Mouse (Mus musculus) liver, embryonic 14.5 days (tissue): Measurements from ENCODE around the gene Pcdh9. TPM values are rescaled to one million over a fixed set of nuclear protein-coding genes. Genes with fewer than 3 reads are reported as not detected.

Experiments
- ATAC-seq: fragments of 200-750 bp; cut with Nextera tagmentation; 2 replicates; pipeline ENCODE4 v1.8.0; 2017; ENCODE audit warnings: moderate number of reproducible peaks, mild to moderate bottlenecking, moderate library complexity; ENCODE audit not compliant: insufficient read depth
- DNase-seq, 3 experiments: peaks; one replicate each; pipeline ENCODE4 v3.0.0-alpha.2; 2012 to 2013; ENCODE audit warnings: low read depth in 3 of 3, low spot score in 3 of 3
- H3K27ac ChIP-seq: fragments of 300-500 bp; sonication (generic); 2 replicates; pipeline ENCODE4 v1.5.1; 2014; ENCODE audit warnings: moderate library complexity, mild to moderate bottlenecking, control low read depth, inconsistent platforms
- H3K27me3 ChIP-seq: fragments of 300-500 bp; sonication (generic); 2 replicates; pipeline ENCODE4 v1.6.1; 2014; ENCODE audit warnings: mild to moderate bottlenecking, low read length, moderate library complexity; ENCODE audit not compliant: control insufficient read depth, insufficient read depth
- H3K36me3 ChIP-seq: fragments of 300-500 bp; sonication (generic); replicated peaks from 2 replicates; pipeline ENCODE4 v1.6.1; 2014; ENCODE audit warnings: low read depth; ENCODE audit not compliant: control insufficient read depth, insufficient read depth
- H3K4me1 ChIP-seq, 2 experiments: fragments of 200-500 bp in 1 of 2; fragments of 300-500 bp in 1 of 2; sonication (generic) in 1 of 2; replicated peaks; 2 replicates each; pipeline ENCODE4 v1.6.1; 2012 to 2014; ENCODE audit warnings: antibody characterized with exemption in 1 of 2, inconsistent platforms in 1 of 2, low read length in 1 of 2; ENCODE audit not compliant: control insufficient read depth in 2 of 2, insufficient read depth in 2 of 2
- H3K4me2 ChIP-seq: fragments of 300-500 bp; sonication (generic); 2 replicates; pipeline ENCODE4 v1.6.1; 2014; ENCODE audit warnings: low read depth, mild to moderate bottlenecking, control low read depth, moderate library complexity
- H3K4me3 ChIP-seq, 2 experiments: fragments of 200-500 bp in 1 of 2; fragments of 300-500 bp in 1 of 2; sonication (generic) in 1 of 2; 2 replicates each; pipeline ENCODE4 v1.5.1; 2012 to 2014; ENCODE audit warnings: low read depth in 2 of 2, low read length in 2 of 2, mild to moderate bottlenecking in 2 of 2, control low read depth in 1 of 2, inconsistent platforms in 1 of 2, moderate library complexity in 1 of 2; ENCODE audit not compliant: insufficient read depth in 1 of 2
- H3K9ac ChIP-seq: fragments of 300-500 bp; sonication (generic); replicated peaks from 2 replicates; pipeline ENCODE4 v1.6.1; 2014; ENCODE audit warnings: mild to moderate bottlenecking, control low read depth, moderate library complexity
- H3K9me3 ChIP-seq: fragments of 300-500 bp; sonication (generic); 2 replicates; pipeline ENCODE4 v1.6.1; 2016; ENCODE audit warnings: low read length, mixed read lengths; ENCODE audit not compliant: control insufficient read depth
- CTCF ChIP-seq: IDR thresholded peaks from 2 replicates; pipeline ENCODE4 v1.5.1; 2016; ENCODE audit warnings: antibody characterized with exemption, low read depth, control low read depth
- EP300 ChIP-seq: IDR thresholded peaks from 2 replicates; pipeline ENCODE4 v1.6.1; 2016; ENCODE audit warnings: antibody characterized with exemption, low read depth
- WGBS: fragments of 180-500 bp; shearing (Covaris S2); extraction: QIAGEN DNeasy Blood & Tissue Kit; methylation state at CpG from one replicate; pipeline ENCODE4 v1.1.7; 2014; ENCODE audit not compliant: insufficient replicate concordance; 5-methylcytosine and 5-hydroxymethylcytosine counted together
- polyA plus RNA-seq, 2 experiments: library from polyadenylated mRNA; depleted of rRNA in 1 of 2; stranded (reverse) in 1 of 2; unstranded in 1 of 2; fragments of >200 nt; fragmentation: Nextera tagmentation in 1 of 2; extraction: Ambion mirVana in 1 of 2; gene quantifications; 2 replicates each; pipeline versions ENCODE4 v1.2.1 to v1.2.3; 2012 to 2014

Pcdh9 gene
- polyA plus RNA-seq, 2 experiments, result 0.06 to 0.23 TPM

- Histone ChIP-seq H3K36me3 (no peaks in the 10 kb centered on the region), H3K9ac (no peak overlapping the region), H3K9me3 (no peaks in the 10 kb centered on the region), H3K4me3 (no peak overlapping the region), H3K27me3 (no peaks in the 10 kb centered on the region), H3K4me2 (no peak overlapping the region), H3K4me1 (no peaks in the 10 kb centered on the region), H3K27ac (no peak overlapping the region)
- TF ChIP-seq EP300 (no peak), CTCF (no peak)
- 52% methylated on average over 2 of the region's 2 CpGs for WGBS
- DNase-seq (no peak), ATAC-seq (no peak)
These were observed 263.2 kb downstream of the Pcdh9 start for GRCm38 (mm10) chr14:93627241-93627640.

GRCm38 (mm10) chr14:93624144-93624543 is 266.3 kb downstream of the Pcdh9 start:
- H3K4me1 ChIP-seq, result no peaks in the 10 kb centered on the region
- H3K9ac ChIP-seq, result no peak overlapping the region
- no peaks in the 10 kb centered on the region for H3K27me3 ChIP-seq
- no peak overlapping the region for H3K4me2 ChIP-seq
- ATAC-seq (no peak), DNase-seq (no peak)
- H3K27ac ChIP-seq, result no peak overlapping the region
- no peaks in the 10 kb centered on the region for H3K9me3 ChIP-seq
- H3K4me3 ChIP-seq, result no peak overlapping the region
- WGBS, result 41% methylated on average over 1 of the region's 1 CpGs
- TF ChIP-seq CTCF (no peak), EP300 (no peak)
- no peaks in the 10 kb centered on the region for H3K36me3 ChIP-seq

DNA sequence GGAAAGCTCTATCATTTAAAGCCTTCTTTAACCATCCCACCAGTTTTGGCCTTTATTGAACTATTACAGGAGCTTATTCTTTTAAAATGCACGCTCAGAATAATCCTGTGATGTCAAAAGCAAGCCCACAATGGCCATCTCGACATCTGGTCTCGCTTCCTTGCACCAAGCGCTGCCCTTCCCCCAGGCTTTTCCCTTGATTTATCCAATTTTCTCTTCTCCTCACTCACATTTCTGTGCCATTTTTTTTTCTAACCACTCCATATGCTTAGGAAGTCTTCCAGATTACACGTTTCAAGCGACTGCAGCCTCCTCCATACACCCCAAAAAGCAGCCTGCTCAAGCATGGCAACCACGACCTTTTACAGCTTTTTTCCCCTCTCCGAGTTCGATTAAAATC is 269.3 kb downstream of the Pcdh9 start:
- no peaks in the 10 kb centered on the region for H3K4me1 ChIP-seq
- no peak overlapping the region for H3K27ac ChIP-seq
- H3K4me3 ChIP-seq, result no peak overlapping the region
- no peak overlapping the region for H3K4me2 ChIP-seq
- H3K27me3 ChIP-seq, result no peaks in the 10 kb centered on the region
- whole genome bisulfite sequencing, result 66% methylated on average over 9 of the region's 9 CpGs
- ATAC-seq (no peak), DNase-seq (no peak)
- H3K36me3 ChIP-seq, result no peaks in the 10 kb centered on the region
- H3K9ac ChIP-seq, result no peak overlapping the region
- TF ChIP-seq CTCF, result no peak
- no peak for TF ChIP-seq EP300
- H3K9me3 ChIP-seq, result no peaks in the 10 kb centered on the region

DNA sequence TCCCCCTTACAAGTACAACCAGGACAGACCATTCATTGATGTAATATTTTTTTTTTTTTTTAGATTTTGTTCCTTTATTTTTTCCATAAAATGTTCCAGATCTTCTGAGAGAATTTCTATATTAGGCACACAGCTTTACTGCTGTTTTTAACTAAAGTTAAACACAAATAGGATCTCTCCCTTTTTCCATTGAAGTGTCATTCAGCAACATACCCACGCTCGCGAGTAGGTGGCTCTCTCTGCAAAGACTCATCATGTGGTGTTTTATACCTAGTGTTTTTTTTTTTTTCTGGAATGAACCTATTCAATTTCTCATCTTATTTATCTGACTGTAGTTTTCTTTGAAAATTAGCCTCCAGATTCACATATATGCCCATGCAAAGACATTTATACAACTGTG is 282.9 kb downstream of the Pcdh9 start:
- Histone ChIP-seq H3K9me3 (no peaks in the 10 kb centered on the region), H3K27me3 (no peaks in the 10 kb centered on the region)
- WGBS, result 75% methylated on average over 3 of the region's 3 CpGs

GRCm38 (mm10) chr14:93599997-93600396 is 290.5 kb downstream of the Pcdh9 start:
- TF ChIP-seq CTCF (no peak), EP300 (no peak)
- WGBS, result 67% methylated on average over 4 of the region's 4 CpGs
- H3K27ac ChIP-seq, result no peak overlapping the region
- H3K36me3 ChIP-seq, result no peaks in the 10 kb centered on the region
- no peak for DNase-seq
- H3K9me3 ChIP-seq, result no peaks in the 10 kb centered on the region
- no peak overlapping the region for H3K4me3 ChIP-seq
- H3K4me1 ChIP-seq, result no peaks in the 10 kb centered on the region
- H3K4me2 ChIP-seq, result no peak overlapping the region
- ATAC-seq, result no peak
- no peaks in the 10 kb centered on the region for H3K27me3 ChIP-seq
- H3K9ac ChIP-seq, result no peak overlapping the region

More for the DNA sequence above, 282.9 kb downstream of the Pcdh9 start:
- Histone ChIP-seq H3K27ac (no peak overlapping the region), H3K4me1 (no peaks in the 10 kb centered on the region), H3K4me3 (no peak overlapping the region), H3K4me2 (no peak overlapping the region), H3K36me3 (no peaks in the 10 kb centered on the region), H3K9ac (no peak overlapping the region)
- ATAC-seq (no peak), DNase-seq (no peak)
- no peak for TF ChIP-seq CTCF
- no peak for TF ChIP-seq EP300
